Mouse (Mus musculus): Measurements from ENCODE around the gene Hprt.
"Not testable (repeated sequence)": the region's sequence is repeated elsewhere in the genome, so short reads cannot be mapped to it uniquely, and the experiment has no call there.

The Hprt gene

GRCm38 (mm10) chrX:52987905-52988783 is at the start of gene Hprt:
Gene Hprt, plus strand, starts transcription at chrX:52988137.
- in situ Hi-C loops (cut with MboI; ENCODE audit: unreplicated experiment in 2 of 2), result no loop called here

- in situ Hi-C loops (cut with MboI; ENCODE audit: unreplicated experiment in 2 of 2), result loop anchor here (25.0 kb wide), 1 partner anchor 483 kb away; no protein-coding TSS in a partner anchor
These were observed 42.4 kb upstream of the Hprt start for GRCm38 (mm10) chrX:52945509-52945908.

- in situ Hi-C loops (cut with MboI; ENCODE audit: unreplicated experiment in 2 of 2), result loop anchor here (25.0 kb wide), 1 partner anchor 487 kb away; no protein-coding TSS in a partner anchor
These were observed 38.2 kb upstream of the Hprt start for GRCm38 (mm10) chrX:52949713-52950112.

DNA sequence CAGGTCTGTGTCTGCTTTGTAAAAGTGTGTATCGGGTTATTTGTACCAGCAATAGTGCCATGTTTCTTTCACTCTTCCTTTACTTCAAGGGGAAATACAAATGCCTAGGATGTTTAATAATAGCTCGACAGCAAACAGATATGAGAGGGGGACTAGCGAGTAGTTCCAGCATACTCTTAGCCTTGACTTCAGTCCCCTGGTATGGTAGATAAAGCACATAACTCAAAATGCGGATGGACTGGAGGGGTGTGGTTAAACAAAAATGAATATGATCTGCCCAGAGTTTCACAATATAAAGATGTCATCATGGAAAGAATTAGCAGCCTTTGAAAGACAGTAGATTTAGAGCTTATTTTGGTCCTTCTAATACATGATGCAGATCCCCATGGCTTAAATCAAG is 31.0 kb upstream of the Hprt start:
- in situ Hi-C loops (cut with MboI; ENCODE audit: unreplicated experiment in 2 of 2), result no loop called here

GRCm38 (mm10) chrX:52961559-52962110 is 26.3 kb upstream of the Hprt start:
- in situ Hi-C loops (cut with MboI; ENCODE audit: unreplicated experiment in 2 of 2), result no loop called here

DNA sequence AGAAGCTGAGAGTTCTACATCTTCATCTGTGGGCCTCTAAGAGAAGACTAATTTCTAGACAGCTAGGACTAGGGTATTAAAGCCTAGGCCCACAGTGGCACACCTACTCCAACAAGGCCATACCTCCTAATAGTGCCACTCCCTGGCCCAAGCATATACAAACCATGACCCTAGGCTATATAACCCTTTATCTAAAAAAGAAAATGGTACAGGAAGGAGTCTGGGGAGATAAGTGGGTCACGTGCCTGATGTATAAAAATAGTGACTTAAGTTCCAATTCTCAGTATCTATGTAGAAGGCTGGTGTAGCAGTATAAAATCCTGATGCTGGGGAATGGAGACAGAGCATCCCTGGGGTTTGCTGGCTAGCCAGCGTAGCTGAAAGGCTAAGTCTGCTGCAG is 22.8 kb upstream of the Hprt start:
- in situ Hi-C loops (cut with MboI; ENCODE audit: unreplicated experiment in 2 of 2), result no loop called here

DNA sequence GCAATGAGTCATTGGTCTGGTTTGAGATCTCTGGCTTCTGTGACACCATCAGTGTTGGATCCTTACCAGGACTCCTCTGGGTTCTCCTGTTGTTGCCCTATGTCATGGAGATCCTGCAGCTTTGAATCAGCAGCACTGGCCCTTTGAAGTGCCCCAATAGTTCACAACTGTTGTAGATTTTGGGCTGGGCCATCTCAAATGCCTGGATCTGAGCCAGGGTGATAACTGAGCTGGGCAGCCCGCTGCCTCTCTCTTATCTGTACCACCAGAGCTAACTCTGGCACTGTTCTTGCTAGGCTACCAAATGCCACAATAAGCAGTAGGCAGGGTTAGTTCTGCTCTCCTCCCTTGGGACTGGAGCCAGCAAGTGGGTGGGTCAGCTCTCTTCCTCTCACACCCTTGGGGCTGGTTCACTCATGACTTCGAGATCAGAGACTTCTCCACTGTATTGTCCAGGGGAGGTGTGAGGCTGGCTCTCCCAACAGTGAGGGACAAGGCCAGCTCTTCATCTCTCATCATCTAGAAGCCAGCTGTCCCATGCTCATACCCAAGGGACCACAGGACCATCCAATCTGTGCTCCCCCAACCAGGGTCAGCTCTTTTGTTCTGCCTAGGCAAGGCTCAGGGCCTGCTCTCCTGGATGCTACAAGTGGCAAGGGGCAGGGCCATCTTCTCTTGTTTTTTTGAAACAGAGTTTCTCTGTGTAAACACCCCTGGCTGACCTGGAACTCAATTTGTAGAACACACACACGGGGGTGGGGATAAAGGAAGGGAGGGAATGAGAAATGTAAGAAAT is 16.5 kb upstream of the Hprt start:
- in situ Hi-C loops (cut with MboI; ENCODE audit: unreplicated experiment in 2 of 2), result no loop called here

- in situ Hi-C loops (cut with MboI; ENCODE audit: unreplicated experiment in 2 of 2), result no loop called here
These were observed 15.8 kb upstream of the Hprt start for GRCm38 (mm10) chrX:52972129-52972528.

DNA sequence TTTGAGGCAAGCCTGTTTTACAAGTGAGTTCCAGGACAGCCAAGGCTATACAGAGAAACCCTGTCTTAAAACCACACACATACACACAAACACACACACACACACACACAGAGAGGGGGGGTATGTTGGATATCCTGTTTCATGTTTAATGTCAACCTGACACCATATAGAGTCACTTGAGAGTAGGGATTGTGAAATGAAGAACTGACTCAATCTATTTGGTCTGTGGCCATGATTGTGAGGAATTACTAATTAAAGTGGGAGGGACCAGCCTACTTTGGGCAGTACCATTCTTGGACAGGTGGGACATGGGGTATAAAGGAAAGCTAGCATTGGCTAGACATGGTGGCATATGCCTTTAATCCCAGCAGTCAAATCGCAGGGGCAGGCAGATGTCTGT is 15.3 kb upstream of the Hprt start:
- in situ Hi-C loops (cut with MboI; ENCODE audit: unreplicated experiment in 2 of 2), result no loop called here

DNA sequence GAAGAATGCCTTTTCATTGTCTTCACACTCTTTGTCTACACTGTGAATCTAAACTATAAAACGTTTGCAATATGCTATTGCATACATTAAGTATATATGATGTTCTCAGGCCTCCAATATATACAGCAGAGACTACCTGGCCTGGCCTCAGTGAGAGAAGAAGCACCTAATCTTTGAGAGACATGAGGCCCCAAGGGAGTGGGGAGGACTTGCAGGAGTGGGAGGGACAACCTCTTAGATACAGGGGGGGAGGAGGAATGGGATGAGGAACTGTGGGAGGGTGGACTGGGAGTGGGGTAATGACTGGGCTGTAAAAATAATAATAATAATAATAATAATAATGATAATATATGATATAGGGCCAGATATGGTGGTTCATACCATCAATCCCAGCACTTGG is 9.4 kb upstream of the Hprt start:
- in situ Hi-C loops (cut with MboI; ENCODE audit: unreplicated experiment in 2 of 2), result no loop called here

- in situ Hi-C loops (cut with MboI; ENCODE audit: unreplicated experiment in 2 of 2), result no loop called here
These were observed 6.6 kb upstream of the Hprt start for GRCm38 (mm10) chrX:52981378-52981777.

DNA sequence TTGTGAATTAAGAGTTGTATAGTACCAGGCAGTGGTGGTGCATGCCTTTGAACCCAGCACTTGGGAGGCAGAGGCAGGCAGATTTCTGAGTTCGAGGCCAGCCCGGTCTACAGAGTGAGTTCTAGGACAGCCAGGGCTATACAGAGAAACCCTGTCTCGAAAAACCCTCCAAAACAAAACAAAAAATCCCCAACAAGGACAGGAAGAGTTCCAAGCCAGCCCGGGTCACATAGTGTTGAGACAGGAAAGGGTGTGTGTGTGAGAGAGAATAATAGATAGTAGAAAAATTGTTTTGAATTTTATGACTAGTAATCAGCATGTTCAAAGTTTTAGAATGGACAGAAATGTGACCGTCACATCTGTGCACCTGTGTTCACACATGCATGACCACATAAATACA is 6.8 kb downstream of the Hprt start:
- in situ Hi-C loops (cut with MboI; ENCODE audit: unreplicated experiment in 2 of 2), result not testable (repeated sequence)

GRCm38 (mm10) chrX:53004887-53005286 is 16.9 kb downstream of the Hprt start:
- in situ Hi-C loops (cut with MboI; ENCODE audit: unreplicated experiment in 2 of 2), result loop anchor here (5.0 to 25.0 kb wide), 5 partner anchors 250 to 790 kb away; partner anchors contain the start of genes Mospd1 (in 1 of the 2) and Xlr (in 1 of the 2)

GRCm38 (mm10) chrX:53006062-53006461 is 18.1 kb downstream of the Hprt start:
- in situ Hi-C loops (cut with MboI; ENCODE audit: unreplicated experiment in 2 of 2), result loop anchor here (5.0 to 25.0 kb wide), 5 partner anchors 249 to 789 kb away; partner anchors contain the start of genes Mospd1 (in 1 of the 2) and Xlr (in 1 of the 2)

- in situ Hi-C loops (cut with MboI; ENCODE audit: unreplicated experiment in 2 of 2), result loop anchor here in 1 of 2 experiments (25.0 kb wide), 1 partner anchor 347 kb away; the partner anchor contains the start of gene Mospd1
These were observed 27.6 kb downstream of the Hprt start for GRCm38 (mm10) chrX:53015549-53015948.

DNA sequence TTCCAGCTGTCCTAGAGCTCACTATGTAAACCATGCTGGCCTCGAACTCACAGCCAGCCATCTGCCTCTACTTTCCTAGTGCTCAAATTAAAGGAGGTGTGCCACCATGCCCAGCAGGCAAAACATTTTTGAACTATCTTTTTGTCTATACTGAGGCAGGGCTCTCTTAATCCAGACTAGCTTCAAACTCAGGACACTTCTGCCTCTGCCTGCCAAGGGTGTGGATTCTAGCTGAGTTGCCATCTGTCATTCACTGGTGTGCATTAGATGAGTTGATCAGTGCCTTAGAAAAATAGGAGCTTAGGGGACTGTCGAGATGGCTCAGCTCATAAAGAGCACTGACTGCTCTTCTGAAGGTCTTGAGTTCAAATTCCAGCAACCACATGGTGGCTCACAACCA is 35.1 kb downstream of the Hprt start:
- in situ Hi-C loops (cut with MboI; ENCODE audit: unreplicated experiment in 2 of 2), result loop anchor here in 1 of 2 experiments (25.0 kb wide), 1 partner anchor 339 kb away; the partner anchor contains the start of gene Mospd1

DNA sequence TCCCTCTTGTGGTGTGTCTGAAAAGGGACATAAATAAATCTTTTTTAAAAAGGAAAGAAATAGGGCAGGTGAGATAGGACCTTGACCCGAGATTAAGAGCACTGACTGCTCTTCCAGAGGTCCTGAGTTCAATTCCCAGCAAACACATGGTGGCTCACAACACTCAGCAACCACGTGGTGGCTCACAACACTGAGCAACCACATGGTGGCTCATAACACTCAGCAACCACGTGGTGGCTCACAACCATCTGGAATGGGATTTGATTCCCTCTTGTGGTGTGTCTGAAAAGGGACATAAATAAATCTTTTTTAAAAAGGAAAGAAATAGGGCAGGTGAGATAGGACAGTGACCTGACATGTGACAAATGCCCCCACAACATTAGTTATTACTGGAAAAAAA is 36.3 kb downstream of the Hprt start:
- in situ Hi-C loops (cut with MboI; ENCODE audit: unreplicated experiment in 2 of 2), result loop anchor here in 1 of 2 experiments (25.0 kb wide), 1 partner anchor 338 kb away; the partner anchor contains the start of gene Mospd1

- in situ Hi-C loops (cut with MboI; ENCODE audit: unreplicated experiment in 2 of 2), result no loop called here
These were observed 37.7 kb downstream of the Hprt start for GRCm38 (mm10) chrX:53025471-53026223.

DNA sequence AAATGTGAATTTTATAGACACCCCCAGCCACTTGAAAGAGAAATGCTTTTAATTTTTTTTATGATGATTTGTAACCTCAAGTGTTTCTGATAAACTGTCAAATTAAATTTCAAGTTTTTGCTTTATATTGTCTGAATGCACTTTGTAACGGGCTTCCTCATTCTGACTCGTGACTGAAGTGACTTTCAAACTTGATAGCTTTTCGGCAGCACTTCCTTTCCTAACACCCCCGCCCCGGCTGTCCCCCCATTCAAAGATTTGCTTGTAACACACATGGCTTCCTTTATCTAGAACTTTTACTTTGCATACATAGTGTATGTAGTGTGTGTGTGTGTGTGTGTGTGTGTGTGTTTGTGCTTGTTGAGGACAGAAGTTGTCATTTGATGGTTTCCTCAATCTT is 41.6 kb downstream of the Hprt start:
- in situ Hi-C loops (cut with MboI; ENCODE audit: unreplicated experiment in 2 of 2), result no loop called here

DNA sequence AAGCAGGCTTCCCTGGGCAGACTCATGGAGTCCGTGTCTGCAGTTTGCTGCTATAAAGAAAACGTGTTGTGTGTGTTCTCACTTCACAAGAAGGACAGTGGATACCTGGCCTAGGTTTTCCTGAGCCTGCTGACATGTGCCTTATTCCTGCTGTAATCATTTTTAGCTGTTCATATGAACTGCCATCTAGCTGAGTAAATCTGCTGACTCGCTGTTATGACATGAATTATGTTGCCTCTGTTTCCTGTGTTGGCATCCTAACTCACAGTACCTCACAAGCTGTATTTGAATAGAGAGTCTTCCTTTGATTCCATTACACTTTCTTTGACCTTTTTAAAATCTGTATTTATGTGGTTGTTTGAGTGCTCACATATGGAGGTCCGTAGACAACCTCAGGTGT is 50.3 kb downstream of the Hprt start:
- in situ Hi-C loops (cut with MboI; ENCODE audit: unreplicated experiment in 2 of 2), result no loop called here

All from v-Abl transformed pro-B cells (cell line).